Mouse (Mus musculus): Measurements from ENCODE around the gene Grb7. TPM values are rescaled to one million over a fixed set of nuclear protein-coding genes. Genes with fewer than 3 reads are reported as not detected.
A peak's percentile ranks its signal among the peaks of the same experiment; 100 is the strongest.

Gene Grb7
- polyA plus RNA-seq, 1 experiment from 2014 or later = 44.7 TPM

DNA sequence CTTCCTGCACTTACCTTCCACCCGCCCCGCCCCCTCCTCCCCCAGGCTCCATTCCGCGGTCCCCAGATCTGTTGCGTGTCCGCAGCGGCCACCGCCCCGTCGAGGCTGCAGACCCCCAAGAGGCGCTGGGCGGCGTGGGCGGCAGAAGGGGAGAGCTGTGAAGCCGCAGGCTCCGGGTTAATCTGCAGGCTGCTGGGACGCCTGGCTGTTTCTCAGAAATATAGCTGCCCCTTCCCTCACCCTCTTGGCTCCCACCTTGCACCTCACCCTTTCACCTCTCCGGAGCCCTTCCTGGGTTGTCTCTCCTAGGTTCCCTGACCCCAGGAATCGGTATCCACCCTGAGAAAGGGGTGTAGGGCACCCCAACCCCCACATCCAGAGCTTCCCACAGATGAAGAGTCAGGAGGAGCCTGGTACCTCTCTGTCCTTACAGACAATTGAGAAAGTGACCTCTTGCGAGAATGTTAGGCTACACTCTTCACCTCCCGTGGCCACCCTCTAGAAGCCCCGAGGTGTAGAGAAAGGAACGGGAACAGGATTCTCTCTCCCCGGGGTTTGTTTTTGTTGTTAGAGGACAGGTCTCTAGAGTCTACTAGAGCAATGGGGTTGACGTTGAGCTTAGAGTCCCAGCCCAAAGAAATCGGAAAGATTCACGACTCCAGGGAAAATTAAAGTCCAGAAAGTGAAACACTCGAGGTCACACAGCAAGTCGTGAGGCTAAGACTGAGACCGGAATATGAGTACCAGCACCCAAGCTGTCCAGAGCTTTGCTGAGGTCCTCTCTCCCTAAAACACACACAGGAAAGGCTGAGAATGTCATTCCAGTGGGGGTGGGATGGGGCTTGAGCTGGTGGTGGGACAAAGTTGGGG lies 12.2 kb downstream of the Grb7 start:
- Histone ChIP-seq H3K27ac (peak overlapping the region; percentile 40; the same call in 1 of the 2 replicates), H3K4me3 (replicated peaks) (peak overlapping the region; percentile 63), H3K4me2 (peak overlapping the region; percentile 93), H3K36me3 (peaks cover 8% of the 10 kb centered on the region), H3K9ac (peak overlapping the region; percentile 48), H3K9me3 (no peaks in the 10 kb centered on the region), H3K4me1 (peaks cover 9% of the 10 kb centered on the region; the same call in 1 of the 2 replicates), H3K27me3 (replicated peaks) (peaks cover 24% of the 10 kb centered on the region)
- 4% methylated on average over 18 of the region's 30 CpGs for WGBS
- ATAC-seq (ENCODE audit: insufficient read depth, low FRiP score, low read depth) = no peak; the same call in 1 of the 2 replicates

DNA sequence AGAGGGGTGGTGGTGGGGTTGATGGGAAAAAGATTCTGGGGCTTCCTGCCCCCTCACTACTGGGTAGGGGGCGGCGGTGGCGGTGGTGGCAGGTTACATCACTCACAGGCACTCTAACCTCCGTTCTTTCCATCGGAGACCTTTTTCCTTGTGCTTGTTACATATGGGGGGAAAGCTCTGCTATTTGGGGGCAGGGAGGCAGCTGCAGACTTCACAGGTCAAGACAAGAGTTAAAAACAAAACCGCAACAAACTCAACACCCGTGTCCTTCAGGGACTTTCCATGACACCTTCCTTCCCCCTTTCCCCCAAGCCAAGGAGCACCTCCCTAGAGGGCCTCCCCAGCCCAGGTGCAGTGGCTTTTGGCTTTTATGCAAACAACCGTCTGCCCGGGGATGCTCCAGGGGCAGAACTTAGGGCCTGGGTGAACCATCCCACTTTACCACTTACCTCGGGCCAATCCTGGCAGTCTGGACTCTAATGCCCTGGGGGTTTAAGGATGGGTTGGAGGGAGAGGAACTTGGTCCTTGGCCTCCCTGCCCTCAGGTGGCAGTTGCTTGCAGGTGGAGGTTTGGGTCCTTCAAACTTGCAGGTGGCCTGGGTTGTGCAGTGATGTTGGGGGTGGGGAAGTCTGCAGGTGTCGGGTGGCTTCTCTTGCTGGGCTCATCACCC lies 13.0 kb downstream of the Grb7 start:
- peaks cover 8% of the 10 kb centered on the region for H3K36me3 ChIP-seq
- H3K4me3 ChIP-seq (replicated peaks) = no peak overlapping the region
- ATAC-seq (ENCODE audit: insufficient read depth, low FRiP score, low read depth) = no peak
- H3K9me3 ChIP-seq = no peaks in the 10 kb centered on the region
- 21% methylated on average over 11 of the region's 11 CpGs for WGBS
- peaks cover 27% of the 10 kb centered on the region for H3K27me3 ChIP-seq (replicated peaks)
- H3K9ac ChIP-seq = no peak overlapping the region
- H3K27ac ChIP-seq = no peak overlapping the region
- peaks cover 9% of the 10 kb centered on the region; the same call in 1 of the 2 replicates for H3K4me1 ChIP-seq
- H3K4me2 ChIP-seq = no peak overlapping the region

DNA sequence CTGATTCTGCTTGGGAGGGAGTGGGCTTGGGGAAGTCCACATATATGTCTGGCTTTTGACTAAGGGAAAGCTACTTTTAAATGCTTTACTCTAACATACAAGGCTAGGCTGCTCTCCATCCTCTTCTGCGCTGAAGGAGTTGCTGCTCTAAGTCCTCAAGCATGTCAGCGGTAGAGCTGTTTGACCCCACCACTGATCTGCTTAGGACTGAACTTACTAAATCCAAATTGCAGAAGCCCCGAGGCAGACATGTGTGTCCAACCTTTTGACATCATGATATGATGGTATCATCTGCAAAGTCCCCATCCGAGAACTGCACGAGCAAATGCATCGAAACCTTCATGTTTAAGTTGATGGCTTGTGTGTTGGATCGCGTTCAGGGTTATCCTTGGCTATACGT lies 13.7 kb downstream of the Grb7 start:
- WGBS = 81% methylated on average over 9 of the region's 9 CpGs
- no peak overlapping the region for H3K4me2 ChIP-seq
- no peaks in the 10 kb centered on the region for H3K9me3 ChIP-seq
- no peak for ATAC-seq (ENCODE audit: insufficient read depth, low FRiP score, low read depth)
- H3K4me1 ChIP-seq = peaks cover 9% of the 10 kb centered on the region; the same call in 1 of the 2 replicates
- H3K27me3 ChIP-seq (replicated peaks) = peaks cover 27% of the 10 kb centered on the region
- no peak overlapping the region for H3K27ac ChIP-seq
- no peak overlapping the region for H3K9ac ChIP-seq
- no peak overlapping the region for H3K4me3 ChIP-seq (replicated peaks)
- peaks cover 5% of the 10 kb centered on the region for H3K36me3 ChIP-seq

DNA sequence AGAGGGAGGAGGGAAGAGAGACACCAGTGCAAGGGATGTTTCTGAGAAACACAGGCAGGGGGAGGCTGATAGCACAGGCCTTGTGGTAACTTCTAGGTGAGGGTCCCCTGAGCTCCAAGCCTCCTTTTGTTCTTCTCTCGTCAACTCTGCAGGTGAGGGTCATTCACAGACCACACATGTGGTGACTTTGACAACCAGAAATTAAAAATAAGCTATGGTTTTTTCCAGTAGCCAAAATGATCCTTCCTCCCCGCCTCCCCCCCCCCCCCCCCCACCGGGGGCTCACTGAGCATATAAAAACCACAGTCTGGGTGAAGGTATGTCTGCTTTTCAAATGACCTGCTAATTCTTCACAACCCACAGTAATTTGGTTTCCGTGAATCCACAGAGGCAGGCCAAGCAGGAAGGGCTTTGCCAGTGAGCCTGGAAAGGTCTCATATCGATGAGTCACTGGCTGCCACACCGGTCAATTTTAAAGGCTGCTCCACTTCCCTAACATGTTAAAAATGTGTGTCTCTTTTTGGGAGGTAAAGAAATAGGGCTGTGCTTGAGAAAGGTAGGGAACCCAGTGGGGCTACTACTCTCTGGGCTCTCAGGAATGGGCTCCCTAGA lies 15.0 kb downstream of the Grb7 start:
- Histone ChIP-seq H3K27ac (no peak overlapping the region), H3K4me1 (peaks cover 9% of the 10 kb centered on the region; the same call in 1 of the 2 replicates), H3K27me3 (replicated peaks) (peaks cover 27% of the 10 kb centered on the region), H3K36me3 (no peaks in the 10 kb centered on the region), H3K4me2 (no peak overlapping the region), H3K9ac (no peak overlapping the region), H3K9me3 (no peaks in the 10 kb centered on the region), H3K4me3 (replicated peaks) (no peak overlapping the region)
- no peak for ATAC-seq (ENCODE audit: insufficient read depth, low FRiP score, low read depth)
- WGBS = 49% methylated on average over 6 of the region's 6 CpGs

GRCm38 (mm10) chr11:98462255-98462654 lies 16.1 kb downstream of the Grb7 start:
- H3K9ac ChIP-seq = no peak overlapping the region
- ATAC-seq (ENCODE audit: insufficient read depth, low FRiP score, low read depth) = no peak
- H3K4me2 ChIP-seq = no peak overlapping the region
- peaks cover 9% of the 10 kb centered on the region; the same call in 1 of the 2 replicates for H3K4me1 ChIP-seq
- H3K9me3 ChIP-seq = no peaks in the 10 kb centered on the region
- no peaks in the 10 kb centered on the region for H3K36me3 ChIP-seq
- no peak overlapping the region for H3K4me3 ChIP-seq (replicated peaks)
- H3K27me3 ChIP-seq (replicated peaks) = peaks cover 27% of the 10 kb centered on the region
- no peak overlapping the region for H3K27ac ChIP-seq
- 81% methylated on average over 6 of the region's 6 CpGs for WGBS

- no peaks in the 10 kb centered on the region for H3K36me3 ChIP-seq
- WGBS = 87% methylated on average over 9 of the region's 9 CpGs
- H3K4me3 ChIP-seq (replicated peaks) = no peak overlapping the region
- no peak overlapping the region for H3K4me2 ChIP-seq
- no peak for ATAC-seq (ENCODE audit: insufficient read depth, low FRiP score, low read depth)
- H3K27ac ChIP-seq = no peak overlapping the region
- H3K27me3 ChIP-seq (replicated peaks) = peaks cover 16% of the 10 kb centered on the region
- H3K9ac ChIP-seq = no peak overlapping the region
- H3K4me1 ChIP-seq = no peaks in the 10 kb centered on the region
- H3K9me3 ChIP-seq = no peaks in the 10 kb centered on the region
Observed at GRCm38 (mm10) chr11:98463911-98464310, 17.7 kb downstream of the Grb7 start.

- H3K4me3 ChIP-seq (replicated peaks) = no peak overlapping the region
- H3K27ac ChIP-seq = no peak overlapping the region
- no peak for ATAC-seq (ENCODE audit: insufficient read depth, low FRiP score, low read depth)
- 74% methylated on average over 6 of the region's 6 CpGs for WGBS
- no peaks in the 10 kb centered on the region for H3K4me1 ChIP-seq
- no peak overlapping the region for H3K4me2 ChIP-seq
- H3K36me3 ChIP-seq = no peaks in the 10 kb centered on the region
- H3K9ac ChIP-seq = no peak overlapping the region
- peaks cover 10% of the 10 kb centered on the region for H3K27me3 ChIP-seq (replicated peaks)
- H3K9me3 ChIP-seq = no peaks in the 10 kb centered on the region
Observed at GRCm38 (mm10) chr11:98464516-98464915, 18.3 kb downstream of the Grb7 start.

- WGBS = 61% methylated on average over 22 of the region's 22 CpGs
Observed at GRCm38 (mm10) chr11:98469761-98470714, 23.8 kb downstream of the Grb7 start.

GRCm38 (mm10) chr11:98470795-98471194 lies 24.6 kb downstream of the Grb7 start:
- Histone ChIP-seq H3K36me3 (no peaks in the 10 kb centered on the region), H3K27ac (no peak overlapping the region), H3K4me3 (replicated peaks) (no peak overlapping the region), H3K9ac (no peak overlapping the region), H3K9me3 (no peaks in the 10 kb centered on the region), H3K4me2 (no peak overlapping the region), H3K4me1 (no peaks in the 10 kb centered on the region), H3K27me3 (replicated peaks) (no peaks in the 10 kb centered on the region)
- ATAC-seq (ENCODE audit: insufficient read depth, low FRiP score, low read depth) = no peak
- 69% methylated on average over 6 of the region's 6 CpGs for WGBS

More at GRCm38 (mm10) chr11:98469761-98470714, 23.8 kb downstream of the Grb7 start:
- no peak for ATAC-seq (ENCODE audit: insufficient read depth, low FRiP score, low read depth)
- no peaks in the 10 kb centered on the region for H3K4me1 ChIP-seq
- H3K4me3 ChIP-seq (replicated peaks) = no peak overlapping the region
- H3K9me3 ChIP-seq = no peaks in the 10 kb centered on the region
- no peak overlapping the region for H3K4me2 ChIP-seq
- no peak overlapping the region for H3K27ac ChIP-seq
- H3K36me3 ChIP-seq = no peaks in the 10 kb centered on the region
- H3K27me3 ChIP-seq (replicated peaks) = no peaks in the 10 kb centered on the region
- H3K9ac ChIP-seq = no peak overlapping the region

GRCm38 (mm10) chr11:98472696-98473095 lies 26.5 kb downstream of the Grb7 start:
- Histone ChIP-seq H3K27me3 (replicated peaks) (no peaks in the 10 kb centered on the region), H3K4me2 (no peak overlapping the region), H3K9ac (no peak overlapping the region), H3K36me3 (no peaks in the 10 kb centered on the region), H3K4me1 (no peaks in the 10 kb centered on the region), H3K4me3 (replicated peaks) (no peak overlapping the region), H3K9me3 (no peaks in the 10 kb centered on the region), H3K27ac (no peak overlapping the region)
- WGBS = 54% methylated on average over 4 of the region's 4 CpGs
- no peak for ATAC-seq (ENCODE audit: insufficient read depth, low FRiP score, low read depth)

DNA sequence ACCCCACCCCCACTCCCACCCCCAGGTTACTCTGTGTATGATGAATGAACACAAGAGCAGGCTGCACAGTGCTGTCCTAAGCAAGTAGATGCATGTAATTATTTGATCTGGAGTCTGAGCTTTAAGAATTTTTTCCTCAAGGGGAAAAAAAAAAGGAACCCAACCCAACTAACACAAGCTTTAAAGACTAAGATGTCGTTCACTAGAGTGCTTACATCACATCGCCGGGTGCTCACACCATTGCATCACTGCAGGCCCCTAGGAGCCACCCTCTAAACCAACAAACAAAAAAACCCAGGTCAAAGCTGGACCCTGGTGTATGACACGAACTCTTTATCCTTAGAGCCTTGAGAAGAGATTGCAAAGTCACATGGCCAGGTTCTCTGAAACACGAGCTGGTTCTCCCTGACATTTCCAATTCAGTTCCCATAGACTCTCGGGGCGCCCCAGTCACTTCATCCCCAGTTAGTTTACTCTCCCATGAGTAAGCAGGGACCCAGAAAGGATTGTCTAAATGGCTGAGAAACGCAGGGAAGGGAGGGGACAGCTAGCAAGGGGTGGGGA lies 27.8 kb downstream of the Grb7 start:
- Histone ChIP-seq H3K27ac (no peak overlapping the region), H3K4me2 (no peak overlapping the region), H3K4me1 (no peaks in the 10 kb centered on the region), H3K36me3 (no peaks in the 10 kb centered on the region), H3K27me3 (replicated peaks) (no peaks in the 10 kb centered on the region), H3K9me3 (no peaks in the 10 kb centered on the region), H3K9ac (no peak overlapping the region), H3K4me3 (replicated peaks) (no peak overlapping the region)
- WGBS = 49% methylated on average over 8 of the region's 8 CpGs
- ATAC-seq (ENCODE audit: insufficient read depth, low FRiP score, low read depth) = no peak

Measured in stomach, embryonic 15.5 days (tissue).